Mouse (Mus musculus) neural tube, embryonic 13.5 days (tissue): Measurements from ENCODE around the gene Prr19. TPM values are rescaled to one million over a fixed set of nuclear protein-coding genes. Genes with fewer than 3 reads are reported as not detected.
"Not testable (repeated sequence)": the region's sequence is repeated elsewhere in the genome, so short reads cannot be mapped to it uniquely, and the experiment has no call there.

ENCODE experiments used
- ATAC-seq: fragments of 200-750 bp; cut with Nextera tagmentation; 2 replicates; pipeline ENCODE4 v1.8.0; 2017; ENCODE audit warnings: low read depth, mild to moderate bottlenecking, moderate TSS enrichment, moderate library complexity
- H3K27ac ChIP-seq: fragments of 300-500 bp; sonication (generic); replicated peaks from 2 replicates; pipeline ENCODE4 v1.5.1; 2015; ENCODE audit warnings: moderate library complexity, mild to moderate bottlenecking, inconsistent platforms
- H3K27me3 ChIP-seq: fragments of 300-500 bp; sonication (generic); 2 replicates; pipeline ENCODE4 v1.6.1; 2015; ENCODE audit warnings: mild to moderate bottlenecking, inconsistent platforms
- H3K36me3 ChIP-seq: fragments of 300-500 bp; sonication (generic); 2 replicates; pipeline ENCODE4 v1.6.1; 2015; ENCODE audit warnings: mild to moderate bottlenecking, inconsistent platforms
- H3K4me1 ChIP-seq: fragments of 300-500 bp; sonication (generic); replicated peaks from 2 replicates; pipeline ENCODE4 v1.6.1; 2015; ENCODE audit warnings: inconsistent platforms
- H3K4me2 ChIP-seq: fragments of 300-500 bp; sonication (generic); 2 replicates; pipeline ENCODE4 v1.6.1; 2015; ENCODE audit warnings: inconsistent platforms, mild to moderate bottlenecking, moderate library complexity
- H3K4me3 ChIP-seq: fragments of 300-500 bp; sonication (generic); 2 replicates; pipeline ENCODE4 v1.5.1; 2015; ENCODE audit warnings: mild to moderate bottlenecking, inconsistent platforms
- H3K9ac ChIP-seq: fragments of 300-500 bp; sonication (generic); 2 replicates; pipeline ENCODE4 v1.6.1; 2015; ENCODE audit warnings: moderate library complexity, mild to moderate bottlenecking, inconsistent platforms
- H3K9me3 ChIP-seq: fragments of 300-500 bp; sonication (generic); 2 replicates; pipeline ENCODE4 v1.6.1; 2016; ENCODE audit warnings: inconsistent platforms
- whole genome bisulfite sequencing: fragments of 180-500 bp; shearing (Covaris S2); methylation state at CpG from one replicate; pipeline ENCODE4 v1.1.7; 2015; 5-methylcytosine and 5-hydroxymethylcytosine counted together
- polyA plus RNA-seq: library from polyadenylated mRNA; unstranded; fragments of >200 nt; fragmentation: Nextera tagmentation; extraction: Ambion mirVana; gene quantifications from 2 replicates; pipeline ENCODE4 v1.2.1, GENCODE M21; 2015

Prr19 gene
- polyA plus RNA-seq, 1 experiment from 2014 or later, result 2.1 TPM

DNA sequence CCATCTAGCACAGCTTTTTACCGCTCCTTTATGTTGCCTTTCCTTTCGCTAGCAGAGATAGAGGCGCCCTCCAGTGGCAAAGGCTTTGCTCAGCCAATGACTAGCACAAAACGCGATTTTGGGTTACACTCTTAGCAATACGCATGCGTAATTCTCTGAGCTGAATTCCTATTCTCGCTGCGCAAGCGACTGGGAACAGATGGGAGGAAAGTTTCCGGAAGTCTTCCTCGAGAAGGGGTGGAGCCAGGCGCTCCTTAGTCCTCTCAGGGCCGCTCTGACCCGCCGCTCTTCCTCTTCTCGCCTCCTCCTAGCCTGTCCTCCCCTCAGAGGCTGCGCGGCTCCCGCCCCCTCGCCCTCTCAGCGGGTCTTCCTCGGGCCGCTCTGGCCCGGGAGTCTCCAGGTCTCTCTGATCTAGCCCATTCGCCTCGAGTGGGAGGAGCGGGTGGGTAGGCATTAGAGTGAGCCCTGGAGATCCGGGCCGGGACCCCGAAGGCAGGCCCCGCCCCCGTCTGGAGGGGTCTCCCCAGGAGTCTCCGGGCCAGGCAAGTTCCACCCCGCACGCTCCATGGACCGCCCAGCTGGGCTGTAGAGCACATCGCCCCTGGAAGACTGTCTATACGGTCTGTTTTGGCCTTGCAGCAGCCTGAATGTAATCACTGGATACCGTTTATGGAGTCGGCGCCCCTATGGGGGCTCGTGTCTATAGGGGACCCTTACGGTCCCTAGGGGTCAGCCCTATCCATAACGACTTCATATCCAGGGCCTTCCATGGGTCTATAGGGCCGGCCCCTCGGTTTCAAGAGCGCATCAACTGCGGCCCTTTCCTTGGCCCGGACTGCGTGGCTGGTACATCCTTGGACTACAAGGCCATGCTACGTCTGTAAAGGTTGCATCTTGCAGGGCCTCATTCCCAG is 15.6 kb downstream of the Prr19 start, which contains the start of gene Megf8:
TSS of gene Megf8 (plus strand) at position 633 of the 914 bp plus-strand sequence.
- Histone ChIP-seq H3K4me2 (peak within 1 kb of the TSS; percentile 93), H3K27me3 (peaks cover 37% of the 10 kb centered on the region), H3K9ac (peak within 1 kb of the TSS; percentile 88), H3K9me3 (no peaks in the 10 kb centered on the region), H3K4me3 (peak within 1 kb of the TSS; percentile 74), H3K4me1 (peaks cover 49% of the 10 kb centered on the region), H3K36me3 (peaks cover 4% of the 10 kb centered on the region; the same call in 1 of the 2 replicates), H3K27ac (peak within 1 kb of the TSS; percentile 93)
- ATAC-seq, result peak; percentile 99
- WGBS, result under 1% methylated on average over 52 of the region's 52 CpGs

DNA sequence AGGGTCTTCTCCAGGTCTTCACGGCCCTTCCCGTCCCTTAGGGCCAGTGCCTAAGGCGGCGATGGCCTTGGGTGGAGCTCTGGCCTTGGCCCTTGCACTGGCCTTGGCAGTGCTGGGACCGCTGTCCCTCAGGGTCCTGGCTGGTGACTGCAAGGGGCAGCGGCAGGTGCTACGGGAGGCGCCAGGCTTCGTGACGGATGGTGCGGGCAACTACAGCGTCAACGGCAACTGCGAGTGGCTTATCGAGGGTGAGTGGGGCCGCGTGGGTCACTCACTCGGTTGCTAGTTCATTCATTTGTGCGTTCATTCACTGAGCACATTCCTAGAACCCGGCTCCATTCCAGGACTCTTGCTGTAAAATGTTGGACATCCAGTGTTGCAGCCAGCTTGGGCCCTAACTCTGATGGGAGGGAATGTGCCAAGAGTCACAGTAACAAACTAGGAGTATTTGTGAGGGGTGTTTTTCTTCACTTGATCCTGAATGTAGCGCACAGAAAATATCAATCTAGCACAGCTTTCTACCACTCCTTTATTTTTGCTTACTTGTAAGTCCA is 16.3 kb downstream of the Prr19 start:
- H3K36me3 ChIP-seq, result peaks cover 2% of the 10 kb centered on the region; the same call in 1 of the 2 replicates
- peaks cover 30% of the 10 kb centered on the region for H3K27me3 ChIP-seq

DNA sequence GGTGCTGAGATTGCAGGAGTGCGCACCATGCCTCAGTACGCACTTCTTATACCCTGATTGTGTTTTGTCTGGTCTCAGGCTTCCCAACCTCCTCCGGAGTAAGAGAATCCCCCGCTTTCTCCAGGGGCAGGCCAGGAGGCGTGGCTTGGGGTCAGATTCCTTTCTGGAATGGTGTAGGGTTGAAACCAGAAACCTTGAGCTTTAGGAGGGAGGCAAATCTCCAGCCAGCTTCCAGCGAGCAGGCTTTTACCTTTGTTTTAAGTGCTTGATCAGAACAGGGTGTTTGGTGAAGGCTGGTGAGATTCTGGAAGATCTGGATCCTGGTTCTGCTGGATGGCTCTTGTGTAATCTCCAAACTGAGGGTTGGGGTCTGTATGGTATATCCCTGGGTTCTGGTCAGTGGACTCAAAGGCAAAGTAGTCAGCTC is 20.9 kb downstream of the Prr19 start:
- H3K4me1 ChIP-seq, result peaks cover 35% of the 10 kb centered on the region
- peak overlapping the region; percentile 9 for H3K4me2 ChIP-seq
- H3K27ac ChIP-seq, result peak overlapping the region; percentile 61
- no peak overlapping the region for H3K4me3 ChIP-seq
- H3K9ac ChIP-seq, result no peak overlapping the region
- H3K27me3 ChIP-seq, result no peaks in the 10 kb centered on the region
- ATAC-seq, result no peak
- 9% methylated on average over 6 of the region's 6 CpGs for WGBS
- H3K36me3 ChIP-seq, result 0 out of 2 replicates have a peak, but pooled peaks cover 2% of the 10 kb centered on the region
- H3K9me3 ChIP-seq, result no peaks in the 10 kb centered on the region

More for the DNA sequence above, 16.3 kb downstream of the Prr19 start:
- 13% methylated on average over 21 of the region's 21 CpGs for WGBS
- Histone ChIP-seq H3K27ac (peak overlapping the region; percentile 93), H3K9me3 (no peaks in the 10 kb centered on the region), H3K9ac (peak overlapping the region; percentile 88), H3K4me1 (peaks cover 54% of the 10 kb centered on the region), H3K4me3 (peak overlapping the region; percentile 74), H3K4me2 (peak overlapping the region; percentile 93)
- no peak; the same call in 1 of the 2 replicates for ATAC-seq

DNA sequence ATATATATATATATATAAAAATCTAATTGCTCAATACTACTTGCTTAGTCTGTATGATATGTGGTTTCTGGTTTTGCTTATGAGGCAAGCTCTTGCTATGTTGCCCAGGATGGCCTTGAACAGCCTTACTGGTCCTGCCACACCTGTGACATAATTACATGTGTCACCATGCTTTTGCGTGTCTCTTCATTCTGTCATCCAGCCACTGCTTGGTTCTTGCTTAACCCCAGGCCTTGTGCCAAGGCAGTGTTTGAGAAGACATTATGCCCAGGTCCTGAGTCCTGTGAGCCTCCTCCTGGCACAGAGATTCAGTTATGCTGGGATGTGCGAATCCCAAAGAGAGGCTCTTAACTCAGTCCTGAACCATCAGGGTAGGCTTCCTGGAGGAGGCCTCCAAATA is 22.0 kb downstream of the Prr19 start:
- Histone ChIP-seq H3K27me3 (no peaks in the 10 kb centered on the region), H3K4me1 (peaks cover 23% of the 10 kb centered on the region), H3K27ac (no peak overlapping the region), H3K9me3 (no peaks in the 10 kb centered on the region), H3K4me3 (no peak overlapping the region), H3K4me2 (no peak overlapping the region), H3K9ac (no peak overlapping the region), H3K36me3 (peaks cover 11% of the 10 kb centered on the region)
- 87% methylated on average over 2 of the region's 2 CpGs for WGBS
- no peak for ATAC-seq

DNA sequence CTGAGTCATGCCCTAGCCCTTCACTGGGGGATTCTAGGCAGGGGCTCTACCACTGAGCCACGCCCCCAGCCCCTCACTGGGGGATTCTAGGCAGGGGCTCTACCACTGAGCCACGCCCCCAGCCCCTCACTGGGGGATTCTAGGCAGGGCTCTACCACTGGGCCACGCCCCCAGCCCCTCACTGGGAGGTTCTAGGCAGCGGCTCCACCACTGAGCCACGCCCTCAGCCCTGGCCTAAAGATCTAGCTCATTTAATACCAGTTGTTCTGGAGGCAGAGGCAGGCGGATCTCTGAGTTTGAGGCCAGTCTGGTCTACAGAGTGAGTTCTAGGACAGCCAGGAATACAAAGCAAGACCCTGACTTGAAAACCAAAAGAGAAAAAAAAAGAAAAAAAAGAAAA is 24.2 kb downstream of the Prr19 start:
- WGBS, result 89% methylated on average over 6 of the region's 6 CpGs
- H3K4me1 ChIP-seq, result peaks cover 13% of the 10 kb centered on the region

DNA sequence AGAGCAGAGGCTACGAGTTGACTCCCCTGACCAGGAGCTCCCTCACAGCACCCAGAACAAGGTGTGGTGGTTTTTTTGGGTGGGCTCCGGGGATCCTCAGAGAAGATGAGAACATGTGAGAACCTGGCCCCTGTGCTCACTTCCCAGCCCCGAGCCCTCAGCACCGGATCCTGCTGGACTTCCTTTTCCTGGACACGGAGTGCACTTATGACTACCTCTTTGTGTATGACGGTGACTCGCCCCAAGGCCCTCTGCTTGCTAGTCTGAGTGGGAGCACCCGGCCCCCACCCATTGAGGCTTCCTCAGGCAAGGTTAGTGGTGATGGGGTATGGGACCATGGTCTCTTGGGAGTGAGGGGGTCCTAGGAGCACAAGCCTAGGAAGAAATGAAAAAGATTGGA is 25.0 kb downstream of the Prr19 start:
- H3K4me1 ChIP-seq, result peaks cover 10% of the 10 kb centered on the region
- H3K36me3 ChIP-seq, result peaks cover 35% of the 10 kb centered on the region
- H3K4me3 ChIP-seq, result no peak overlapping the region
- 79% methylated on average over 8 of the region's 8 CpGs for WGBS
- no peak overlapping the region for H3K9ac ChIP-seq
- no peak overlapping the region for H3K4me2 ChIP-seq
- ATAC-seq, result no peak
- H3K9me3 ChIP-seq, result no peaks in the 10 kb centered on the region
- no peak overlapping the region for H3K27ac ChIP-seq
- no peaks in the 10 kb centered on the region for H3K27me3 ChIP-seq

More for the DNA sequence above, 24.2 kb downstream of the Prr19 start:
- not testable (repeated sequence) for H3K9me3 ChIP-seq, H3K27ac ChIP-seq, H3K4me3 ChIP-seq, H3K9ac ChIP-seq, H3K27me3 ChIP-seq, ATAC-seq, H3K4me2 ChIP-seq
- H3K36me3 ChIP-seq, result peaks cover 27% of the 10 kb centered on the region

DNA sequence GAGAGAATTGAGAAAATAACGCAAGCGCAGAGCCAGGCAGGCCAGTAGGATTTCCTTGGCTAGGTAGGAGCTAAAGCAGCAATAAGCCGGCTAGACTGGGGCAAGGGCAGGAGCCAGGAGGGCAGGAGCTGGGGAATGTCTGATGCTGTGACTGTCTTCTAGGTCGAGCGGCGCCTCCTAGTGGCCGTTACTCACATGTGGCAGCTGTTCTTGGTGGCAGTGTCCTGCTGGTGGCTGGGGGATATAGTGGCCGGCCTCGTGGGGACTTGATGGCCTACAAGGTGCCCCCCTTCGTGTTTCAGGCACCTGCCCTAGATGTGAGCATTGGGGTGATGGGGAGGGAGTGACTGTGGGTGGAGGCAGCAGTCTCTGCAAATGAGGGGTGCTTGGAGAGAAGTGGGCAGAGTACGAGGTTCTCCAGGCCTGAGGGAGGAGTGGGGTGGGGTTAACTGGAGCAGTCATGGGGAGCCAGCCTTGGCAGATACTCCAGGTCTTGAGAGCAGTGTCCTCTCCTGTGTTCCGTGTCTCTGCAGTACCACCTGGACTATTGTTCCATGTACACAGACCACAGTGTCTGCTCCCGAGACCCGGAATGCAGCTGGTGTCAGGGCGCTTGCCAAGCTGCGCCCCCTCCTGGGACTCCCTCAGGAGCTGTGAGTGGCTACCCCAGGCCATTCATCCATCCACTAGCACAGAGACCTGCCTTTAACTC is 32.5 kb downstream of the Prr19 start:
- H3K4me2 ChIP-seq, result no peak overlapping the region
- no peaks in the 10 kb centered on the region; the same call in 1 of the 2 replicates for H3K4me1 ChIP-seq
- ATAC-seq, result peak; percentile 38; the same call in 1 of the 2 replicates
- 42% methylated on average over 16 of the region's 16 CpGs for WGBS
- no peaks in the 10 kb centered on the region for H3K27me3 ChIP-seq
- peaks cover 75% of the 10 kb centered on the region for H3K36me3 ChIP-seq
- no peaks in the 10 kb centered on the region for H3K9me3 ChIP-seq
- H3K27ac ChIP-seq, result no peak overlapping the region
- no peak overlapping the region for H3K9ac ChIP-seq
- H3K4me3 ChIP-seq, result no peak overlapping the region

DNA sequence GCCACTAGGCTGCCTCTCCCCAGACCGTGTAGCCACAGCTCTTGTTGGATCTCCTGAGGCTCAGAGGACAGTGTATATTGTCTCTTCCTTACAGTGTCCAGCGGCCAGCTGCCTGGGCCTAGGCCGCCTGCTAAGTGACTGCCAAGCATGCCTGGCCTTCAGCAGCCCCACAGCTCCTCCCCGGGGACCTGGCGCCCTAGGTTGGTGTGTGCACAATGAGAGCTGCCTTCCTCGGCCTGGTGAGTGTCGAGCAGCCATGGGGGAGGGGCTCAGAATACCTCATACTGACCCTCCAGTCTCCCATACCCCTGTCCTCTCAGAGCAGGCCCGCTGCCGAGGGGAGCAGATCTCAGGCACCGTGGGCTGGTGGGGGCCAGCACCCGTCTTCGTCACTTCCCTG is 33.3 kb downstream of the Prr19 start:
- no peak overlapping the region for H3K27ac ChIP-seq
- H3K4me3 ChIP-seq, result no peak overlapping the region
- 0 out of 2 replicates have a peak, but pooled peaks have one; percentile 22 for ATAC-seq
- H3K4me1 ChIP-seq, result no peaks in the 10 kb centered on the region; the same call in 1 of the 2 replicates
- H3K4me2 ChIP-seq, result no peak overlapping the region
- H3K27me3 ChIP-seq, result no peaks in the 10 kb centered on the region
- H3K36me3 ChIP-seq, result peaks cover 77% of the 10 kb centered on the region
- no peaks in the 10 kb centered on the region for H3K9me3 ChIP-seq
- 82% methylated on average over 12 of the region's 12 CpGs for WGBS
- H3K9ac ChIP-seq, result no peak overlapping the region

DNA sequence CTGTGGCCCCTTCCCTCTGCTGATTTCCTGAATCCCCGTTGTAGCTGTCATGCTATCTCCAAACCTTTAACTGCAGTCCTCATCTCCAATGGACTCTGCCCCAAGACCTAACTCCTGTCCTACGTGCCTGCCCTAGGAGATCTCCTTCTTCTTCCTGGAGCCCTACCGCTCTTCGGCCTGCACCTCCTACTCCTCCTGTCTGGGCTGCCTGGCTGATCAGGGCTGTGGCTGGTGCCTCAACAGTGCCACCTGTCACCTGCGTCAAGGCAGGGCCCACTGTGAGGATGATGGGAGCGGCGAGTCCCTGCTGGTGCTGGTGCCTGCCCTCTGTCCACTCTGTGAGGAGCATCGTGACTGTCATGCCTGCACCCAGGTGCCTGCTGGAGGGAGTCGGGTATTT is 38.1 kb downstream of the Prr19 start:
- peaks cover 89% of the 10 kb centered on the region for H3K36me3 ChIP-seq
- H3K4me2 ChIP-seq, result no peak overlapping the region
- no peak overlapping the region for H3K4me3 ChIP-seq
- no peak overlapping the region for H3K27ac ChIP-seq
- 94% methylated on average over 9 of the region's 9 CpGs for WGBS
- ATAC-seq, result no peak
- no peak overlapping the region for H3K9ac ChIP-seq
- no peaks in the 10 kb centered on the region for H3K27me3 ChIP-seq
- no peaks in the 10 kb centered on the region for H3K4me1 ChIP-seq
- H3K9me3 ChIP-seq, result no peaks in the 10 kb centered on the region

DNA sequence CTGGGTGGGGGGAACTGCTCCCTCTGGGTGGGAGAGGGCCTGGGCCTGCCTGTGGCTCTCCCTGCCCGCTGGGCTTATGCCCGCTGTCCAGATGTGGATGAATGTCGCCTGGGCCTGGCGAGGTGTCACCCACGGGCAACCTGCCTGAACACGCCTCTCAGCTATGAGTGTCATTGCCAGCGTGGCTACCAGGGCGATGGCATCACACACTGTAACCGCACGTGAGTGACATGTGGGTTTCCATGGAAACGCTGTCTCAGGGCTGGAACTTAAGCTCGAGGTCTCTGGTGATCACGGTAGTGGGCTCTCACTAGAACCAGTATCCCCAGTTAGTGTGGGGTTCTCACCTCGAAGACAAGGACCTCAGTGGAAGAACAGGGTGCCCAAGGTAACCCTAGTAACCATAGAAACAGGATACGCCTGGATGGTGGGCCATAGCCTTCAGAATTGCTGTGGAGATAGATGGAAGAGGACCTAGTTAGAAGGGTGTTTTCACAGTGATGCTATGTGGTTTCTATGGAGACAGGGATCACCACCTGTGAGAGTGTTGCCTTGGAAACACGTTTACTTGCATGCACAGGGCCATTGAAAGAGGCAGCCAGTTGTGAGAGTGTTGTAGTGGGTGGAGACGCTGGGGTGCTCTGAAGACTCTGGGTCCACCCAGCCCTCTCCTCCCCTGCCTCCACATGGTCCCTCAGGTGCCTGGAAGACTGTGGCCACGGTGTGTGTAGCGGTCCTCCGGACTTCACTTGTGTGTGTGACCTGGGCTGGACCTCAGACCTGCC is 40.0 kb downstream of the Prr19 start:
- 75% methylated on average over 20 of the region's 20 CpGs for WGBS
- no peak overlapping the region for H3K9ac ChIP-seq
- ATAC-seq, result 0 out of 2 replicates have a peak, but pooled peaks have one; percentile 12

DNA sequence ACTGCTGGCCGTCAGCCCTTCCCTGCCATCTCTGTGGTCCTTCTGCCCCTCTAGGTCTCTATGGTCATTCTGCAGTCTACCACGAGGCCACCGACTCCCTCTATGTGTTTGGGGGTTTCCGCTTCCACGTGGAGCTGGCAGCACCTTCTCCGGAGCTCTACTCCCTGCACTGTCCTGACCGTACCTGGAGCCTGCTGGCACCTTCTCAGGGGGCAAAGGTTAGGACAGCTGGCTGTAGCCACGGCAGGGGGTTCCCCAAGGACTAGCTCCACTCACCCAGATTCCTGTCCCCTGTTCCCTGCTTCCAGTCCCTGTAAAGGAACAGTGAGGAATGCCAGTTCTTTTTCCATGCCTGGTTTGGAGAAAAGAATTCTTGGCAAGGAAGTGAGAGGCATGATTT is 47.6 kb downstream of the Prr19 start:
- no peak overlapping the region for H3K9ac ChIP-seq
- no peaks in the 10 kb centered on the region for H3K4me1 ChIP-seq
- 85% methylated on average over 8 of the region's 8 CpGs for WGBS
- H3K27me3 ChIP-seq, result no peaks in the 10 kb centered on the region
- no peak overlapping the region for H3K27ac ChIP-seq
- peaks cover 4% of the 10 kb centered on the region; the same call in 1 of the 2 replicates for H3K9me3 ChIP-seq
- no peak for ATAC-seq
- no peak overlapping the region for H3K4me3 ChIP-seq
- H3K36me3 ChIP-seq, result peaks cover 96% of the 10 kb centered on the region
- H3K4me2 ChIP-seq, result no peak overlapping the region

More for the DNA sequence above, 40.0 kb downstream of the Prr19 start:
- H3K27ac ChIP-seq, result no peak overlapping the region
- H3K4me3 ChIP-seq, result no peak overlapping the region
- peaks cover 86% of the 10 kb centered on the region for H3K36me3 ChIP-seq
- no peaks in the 10 kb centered on the region for H3K9me3 ChIP-seq
- no peak overlapping the region for H3K4me2 ChIP-seq
- no peaks in the 10 kb centered on the region for H3K4me1 ChIP-seq
- no peaks in the 10 kb centered on the region for H3K27me3 ChIP-seq
